Mouse (Mus musculus) stomach, embryonic 16.5 days (tissue): Measurements from ENCODE around the gene Wrap53. TPM values are rescaled to one million over a fixed set of nuclear protein-coding genes. Genes with fewer than 3 reads are reported as not detected.
A peak's percentile ranks its signal among the peaks of the same experiment; 100 is the strongest.
"Not testable (repeated sequence)": the region's sequence is repeated elsewhere in the genome, so short reads cannot be mapped to it uniquely, and the experiment has no call there.

Experiments used
- ATAC-seq: fragments of 200-750 bp; cut with Nextera tagmentation; 2 replicates; pipeline ENCODE4 v1.8.0; 2017; ENCODE audit warnings: moderate number of reproducible peaks, moderate TSS enrichment; ENCODE audit not compliant: insufficient read depth, low FRiP score
- H3K27ac ChIP-seq: fragments of 300-500 bp; sonication (generic); 2 replicates; pipeline ENCODE4 v1.5.1; 2014; ENCODE audit warnings: low read length
- H3K27me3 ChIP-seq: fragments of 300-500 bp; sonication (generic); 2 replicates; pipeline ENCODE4 v1.6.1; 2014; ENCODE audit warnings: low read length, control low read depth, mixed read lengths; ENCODE audit not compliant: control insufficient read depth, insufficient read depth
- H3K36me3 ChIP-seq: fragments of 300-500 bp; sonication (generic); 2 replicates; pipeline ENCODE4 v1.6.1; 2014; ENCODE audit warnings: low read length; ENCODE audit not compliant: control insufficient read depth, insufficient read depth
- H3K4me1 ChIP-seq: fragments of 300-500 bp; sonication (generic); 2 replicates; pipeline ENCODE4 v1.6.1; 2014; ENCODE audit warnings: low read length, control low read depth, mixed read lengths; ENCODE audit not compliant: control insufficient read depth, insufficient read depth
- H3K4me2 ChIP-seq: fragments of 300-500 bp; sonication (generic); 2 replicates; pipeline ENCODE4 v1.6.1; 2014; ENCODE audit warnings: low read depth, low read length, mixed read lengths
- H3K4me3 ChIP-seq: fragments of 300-500 bp; sonication (generic); replicated peaks from 2 replicates; pipeline ENCODE4 v1.5.1; 2014; ENCODE audit warnings: mild to moderate bottlenecking, low read length
- H3K9ac ChIP-seq: fragments of 300-500 bp; sonication (generic); 2 replicates; pipeline ENCODE4 v1.6.1; 2014; ENCODE audit warnings: low read length
- H3K9me3 ChIP-seq: fragments of 300-500 bp; sonication (generic); replicated peaks from 2 replicates; pipeline ENCODE4 v1.6.1; 2016; ENCODE audit warnings: low read length, control low read depth; ENCODE audit not compliant: control insufficient read depth
- WGBS: fragments of 180-500 bp; shearing (Covaris S2); extraction: QIAGEN DNeasy Blood & Tissue Kit; methylation state at CpG from one replicate; pipeline ENCODE4 v1.1.7; 2014; 5-methylcytosine and 5-hydroxymethylcytosine counted together
- polyA plus RNA-seq: library from polyadenylated mRNA; unstranded; fragments of >200 nt; fragmentation: Nextera tagmentation; extraction: Ambion mirVana; gene quantifications from 2 replicates; pipeline ENCODE4 v1.2.1, GENCODE M21; 2015

Gene Wrap53
- polyA plus RNA-seq: 19.3 and 21.6 TPM in 2 replicates

GRCm38 (mm10) chr11:69580091-69580514 lies at the start of gene Wrap53, which contains the start of gene Trp53:
Gene Wrap53, minus strand, starts transcription at chr11:69580255.
Gene Trp53, plus strand, starts transcription at chr11:69580359.
- under 1% methylated on average over 13 of the region's 13 CpGs for WGBS
- Histone ChIP-seq H3K4me2 (peak within 1 kb of the TSS; percentile 72), H3K27ac (peak within 1 kb of the TSS; percentile 97), H3K9ac (peak within 1 kb of the TSS; percentile 90), H3K4me3 (peak within 1 kb of the TSS; percentile 87), H3K36me3 (no peaks in the 10 kb centered on the region), H3K4me1 (peaks cover 26% of the 10 kb centered on the region), H3K27me3 (no peaks in the 10 kb centered on the region), H3K9me3 (no peaks in the 10 kb centered on the region)
- ATAC-seq: peak; percentile 70

- ATAC-seq: no peak
- H3K36me3 ChIP-seq: no peaks in the 10 kb centered on the region
- peaks cover 6% of the 10 kb centered on the region for H3K4me1 ChIP-seq
- no peak overlapping the region for H3K4me2 ChIP-seq
- H3K4me3 ChIP-seq: no peak overlapping the region
- WGBS: 62% methylated on average over 1 of the region's 1 CpGs
- H3K27me3 ChIP-seq: no peaks in the 10 kb centered on the region
- no peaks in the 10 kb centered on the region for H3K9me3 ChIP-seq
- H3K27ac ChIP-seq: no peak overlapping the region
- no peak overlapping the region for H3K9ac ChIP-seq
Observed at GRCm38 (mm10) chr11:69629802-69630201, 49.7 kb upstream of the Wrap53 start.

- Histone ChIP-seq H3K27me3 (no peaks in the 10 kb centered on the region), H3K4me2 (no peak overlapping the region), H3K36me3 (no peaks in the 10 kb centered on the region), H3K9ac (no peak overlapping the region), H3K4me1 (no peaks in the 10 kb centered on the region), H3K4me3 (no peak overlapping the region), H3K9me3 (no peaks in the 10 kb centered on the region), H3K27ac (no peak overlapping the region)
- 33% methylated on average over 6 of the region's 6 CpGs for WGBS
- ATAC-seq: no peak
Observed at GRCm38 (mm10) chr11:69628286-69628685, 48.2 kb upstream of the Wrap53 start.

GRCm38 (mm10) chr11:69624339-69624738 lies 44.3 kb upstream of the Wrap53 start:
- WGBS: 75% methylated on average over 2 of the region's 2 CpGs
- H3K36me3 ChIP-seq: not testable (repeated sequence)

GRCm38 (mm10) chr11:69623006-69623405 lies 43.0 kb upstream of the Wrap53 start:
- peaks cover 3% of the 10 kb centered on the region; the same call in 1 of the 2 replicates for H3K4me1 ChIP-seq
- no peaks in the 10 kb centered on the region for H3K27me3 ChIP-seq
- peak overlapping the region; percentile 66; the same call in 1 of the 2 replicates for H3K4me2 ChIP-seq
- no peak for ATAC-seq
- H3K36me3 ChIP-seq: no peaks in the 10 kb centered on the region
- H3K4me3 ChIP-seq: 0 out of 2 replicates have a peak overlapping the region, but pooled peaks have one; percentile 65
- no peak overlapping the region for H3K27ac ChIP-seq
- 67% methylated on average over 4 of the region's 4 CpGs for WGBS
- no peak overlapping the region; the same call in 1 of the 2 replicates for H3K9ac ChIP-seq
- H3K9me3 ChIP-seq: no peaks in the 10 kb centered on the region

More at GRCm38 (mm10) chr11:69624339-69624738, 44.3 kb upstream of the Wrap53 start:
- not testable (repeated sequence) for H3K4me2 ChIP-seq, H3K4me3 ChIP-seq, H3K27ac ChIP-seq, H3K9me3 ChIP-seq, H3K4me1 ChIP-seq, H3K9ac ChIP-seq, ATAC-seq, H3K27me3 ChIP-seq

- no peaks in the 10 kb centered on the region for H3K27me3 ChIP-seq
- peak overlapping the region; percentile 79 for H3K9ac ChIP-seq
- WGBS: 27% methylated on average over 6 of the region's 6 CpGs
- H3K4me1 ChIP-seq: peaks cover 3% of the 10 kb centered on the region; the same call in 1 of the 2 replicates
- peak overlapping the region; percentile 65 for H3K4me3 ChIP-seq
- no peaks in the 10 kb centered on the region for H3K36me3 ChIP-seq
- no peak overlapping the region; the same call in 1 of the 2 replicates for H3K27ac ChIP-seq
- ATAC-seq: peak; percentile 32; the same call in 1 of the 2 replicates
- peak overlapping the region; percentile 66 for H3K4me2 ChIP-seq
- no peaks in the 10 kb centered on the region for H3K9me3 ChIP-seq
Observed at GRCm38 (mm10) chr11:69622406-69622805, 42.4 kb upstream of the Wrap53 start.

- no peaks in the 10 kb centered on the region for H3K27me3 ChIP-seq
- peak within 1 kb of the TSS; percentile 66 for H3K27ac ChIP-seq
- no peaks in the 10 kb centered on the region for H3K36me3 ChIP-seq
- H3K4me3 ChIP-seq: peak within 1 kb of the TSS; percentile 65
- no peaks in the 10 kb centered on the region for H3K9me3 ChIP-seq
- H3K4me2 ChIP-seq: peak within 1 kb of the TSS; percentile 66
- 2% methylated on average over 20 of the region's 20 CpGs for WGBS
- H3K4me1 ChIP-seq: peaks cover 3% of the 10 kb centered on the region; the same call in 1 of the 2 replicates
- H3K9ac ChIP-seq: peak within 1 kb of the TSS; percentile 79
- peak; percentile 87; the same call in 1 of the 2 replicates for ATAC-seq
Observed at GRCm38 (mm10) chr11:69621571-69622268, 41.7 kb upstream of the Wrap53 start, which contains the start of gene Sat2. Gene Sat2, plus strand, starts transcription at chr11:69622024.

- H3K27ac ChIP-seq: no peak overlapping the region
- no peak overlapping the region for H3K9ac ChIP-seq
- no peak overlapping the region for H3K4me2 ChIP-seq
- H3K4me3 ChIP-seq: no peak overlapping the region
- no peaks in the 10 kb centered on the region for H3K36me3 ChIP-seq
- H3K27me3 ChIP-seq: no peaks in the 10 kb centered on the region
- peaks cover 3% of the 10 kb centered on the region; the same call in 1 of the 2 replicates for H3K4me1 ChIP-seq
- ATAC-seq: no peak
- H3K9me3 ChIP-seq: no peaks in the 10 kb centered on the region
- 75% methylated on average over 7 of the region's 7 CpGs for WGBS
Observed at GRCm38 (mm10) chr11:69620394-69621081, 40.5 kb upstream of the Wrap53 start.

- H3K9ac ChIP-seq: no peak within 1 kb of the TSS
- no peak within 1 kb of the TSS for H3K4me3 ChIP-seq
- H3K9me3 ChIP-seq: no peaks in the 10 kb centered on the region
- no peak within 1 kb of the TSS for H3K27ac ChIP-seq
- WGBS: 61% methylated on average over 5 of the region's 5 CpGs
- peaks cover 7% of the 10 kb centered on the region for H3K4me1 ChIP-seq
- ATAC-seq: no peak
- H3K4me2 ChIP-seq: no peak within 1 kb of the TSS
- no peaks in the 10 kb centered on the region for H3K27me3 ChIP-seq
- no peaks in the 10 kb centered on the region for H3K36me3 ChIP-seq
Observed at GRCm38 (mm10) chr11:69617805-69618204, 37.8 kb upstream of the Wrap53 start, which contains the start of gene Shbg. Gene Shbg, minus strand, starts transcription at chr11:69617905.
